Mouse (Mus musculus): ENCODE measurements around the gene Tle2. TPM values are rescaled to one million over a fixed set of nuclear protein-coding genes. Genes with fewer than 3 reads are reported as not detected.

The Tle2 gene
- polyA plus RNA-seq, 1 experiment from 2014 or later: 29.9 TPM

GRCm38 (mm10) chr10:81544296-81545160, 29.8 kb upstream of the Tle2 start:
- TF ChIP-seq CTCF (IDR thresholded peaks at IDR 0.05) (no peak), EP300 (IDR thresholded peaks at IDR 0.05) (no peak)
- Histone ChIP-seq H3K4me2 (replicated peaks; ENCODE audit: low read depth, low read length) (peak overlapping the region; percentile 96), H3K9ac (replicated peaks; ENCODE audit: low read depth) (peak overlapping the region; percentile 82), H3K9me3 (ENCODE audit: low read length) (no peaks in the 10 kb centered on the region), H3K27ac (ENCODE audit: low read length) (peak overlapping the region; percentile 45), H3K4me1 (ENCODE audit: insufficient read depth, low read depth, low read length) (peaks cover 23% of the 10 kb centered on the region; the same call in 1 of the 2 replicates), H3K36me3 (ENCODE audit: insufficient read depth, low read length) (no peaks in the 10 kb centered on the region), H3K4me3 (ENCODE audit: low read depth, low read length) (peak overlapping the region; percentile 82), H3K27me3 (replicated peaks; ENCODE audit: insufficient read depth, low read length) (no peaks in the 10 kb centered on the region)
- under 1% methylated on average over 86 of the region's 93 CpGs for WGBS
- ATAC-seq (peak; percentile 17), DNase-seq (ENCODE audit: low spot score) (no peak)

DNA sequence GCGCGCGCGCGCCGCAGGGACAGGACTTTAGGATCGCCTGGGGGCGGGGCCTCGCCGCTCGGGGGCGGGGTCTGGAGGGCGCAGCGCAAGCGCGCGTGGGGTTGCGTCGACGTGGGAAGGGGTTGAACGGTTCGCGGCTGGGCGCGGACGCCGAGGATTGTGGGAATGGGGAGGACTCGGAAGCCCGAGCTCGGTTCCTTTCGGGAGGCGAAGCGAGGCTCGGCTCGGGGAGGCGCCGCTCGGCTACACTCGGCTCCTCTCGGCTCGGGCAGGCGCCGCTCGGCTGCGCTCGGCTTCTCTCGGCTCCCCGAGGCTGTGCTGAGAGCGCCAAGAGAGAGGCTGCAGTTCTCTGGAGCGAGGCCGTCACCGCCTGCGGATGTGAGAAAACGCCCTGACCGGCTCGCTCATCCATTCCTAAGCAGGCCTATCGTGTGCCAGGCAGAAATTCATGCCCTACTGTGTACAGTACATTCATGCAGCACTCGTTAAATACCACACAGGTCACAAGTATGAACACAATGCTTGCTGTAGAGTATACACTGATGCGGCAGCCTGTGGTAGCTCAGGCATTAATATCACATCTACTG, 29.1 kb upstream of the Tle2 start, which contains the start of gene Gna11:
Gene Gna11 (minus strand): TSS at position 30 of the 587 bp plus-strand sequence.
- peak; percentile 99 for DNase-seq (ENCODE audit: low spot score)
- Histone ChIP-seq H3K9me3 (ENCODE audit: low read length) (no peaks in the 10 kb centered on the region), H3K4me3 (ENCODE audit: low read depth, low read length) (peak within 1 kb of the TSS; percentile 82), H3K27ac (ENCODE audit: low read length) (peak within 1 kb of the TSS; percentile 48), H3K36me3 (ENCODE audit: insufficient read depth, low read length) (no peaks in the 10 kb centered on the region), H3K9ac (replicated peaks; ENCODE audit: low read depth) (peak within 1 kb of the TSS; percentile 82), H3K4me1 (ENCODE audit: insufficient read depth, low read depth, low read length) (peaks cover 23% of the 10 kb centered on the region; the same call in 1 of the 2 replicates), H3K4me2 (replicated peaks; ENCODE audit: low read depth, low read length) (peak within 1 kb of the TSS; percentile 96), H3K27me3 (replicated peaks; ENCODE audit: insufficient read depth, low read length) (no peaks in the 10 kb centered on the region)
- WGBS: under 1% methylated on average over 51 of the region's 59 CpGs
- peak; percentile 97 for ATAC-seq
- TF ChIP-seq EP300 (IDR thresholded peaks at IDR 0.05): no peak
- TF ChIP-seq CTCF (IDR thresholded peaks at IDR 0.05): no peak

DNA sequence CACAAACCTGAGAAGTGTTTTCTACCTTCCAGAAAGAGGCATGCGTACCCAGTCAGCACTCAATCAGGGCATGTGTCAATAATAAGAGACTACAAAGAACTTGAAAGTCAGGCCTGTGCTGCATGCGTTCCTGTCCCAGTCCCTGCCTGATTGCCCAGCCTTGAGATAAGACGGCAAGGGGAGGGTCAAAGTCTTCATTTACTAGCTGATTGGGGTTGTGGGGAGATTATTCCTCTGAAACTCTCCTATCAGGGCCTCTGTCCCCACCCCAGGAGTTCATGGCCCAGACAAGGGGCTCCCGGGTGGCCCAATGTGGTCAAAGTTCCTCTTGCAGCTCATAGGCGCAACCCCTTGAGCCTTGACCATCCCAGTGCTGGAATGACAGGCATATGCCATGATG, 28.0 kb upstream of the Tle2 start:
- Histone ChIP-seq H3K27ac (ENCODE audit: low read length) (peak overlapping the region; percentile 32; the same call in 1 of the 2 replicates), H3K4me1 (ENCODE audit: insufficient read depth, low read depth, low read length) (peaks cover 24% of the 10 kb centered on the region; the same call in 1 of the 2 replicates), H3K27me3 (replicated peaks; ENCODE audit: insufficient read depth, low read length) (no peaks in the 10 kb centered on the region), H3K9me3 (ENCODE audit: low read length) (no peaks in the 10 kb centered on the region), H3K4me3 (ENCODE audit: low read depth, low read length) (no peak overlapping the region), H3K9ac (replicated peaks; ENCODE audit: low read depth) (no peak overlapping the region), H3K4me2 (replicated peaks; ENCODE audit: low read depth, low read length) (no peak overlapping the region), H3K36me3 (ENCODE audit: insufficient read depth, low read length) (no peaks in the 10 kb centered on the region)
- DNase-seq (ENCODE audit: low spot score) (peak; percentile 33), ATAC-seq (no peak)
- TF ChIP-seq CTCF (IDR thresholded peaks at IDR 0.05): no peak
- no peak for TF ChIP-seq EP300 (IDR thresholded peaks at IDR 0.05)
- 59% methylated on average over 5 of the region's 5 CpGs for WGBS

- no peak overlapping the region for H3K4me3 ChIP-seq (ENCODE audit: low read depth, low read length)
- ATAC-seq (no peak), DNase-seq (ENCODE audit: low spot score) (no peak)
- no peak overlapping the region for H3K27ac ChIP-seq (ENCODE audit: low read length)
- WGBS: 90% methylated on average over 13 of the region's 13 CpGs
- H3K4me1 ChIP-seq (ENCODE audit: insufficient read depth, low read depth, low read length): peaks cover 25% of the 10 kb centered on the region; the same call in 1 of the 2 replicates
- H3K27me3 ChIP-seq (replicated peaks; ENCODE audit: insufficient read depth, low read length): no peaks in the 10 kb centered on the region
- TF ChIP-seq EP300 (IDR thresholded peaks at IDR 0.05) (no peak), CTCF (IDR thresholded peaks at IDR 0.05) (no peak)
- no peak overlapping the region for H3K9ac ChIP-seq (replicated peaks; ENCODE audit: low read depth)
- H3K36me3 ChIP-seq (ENCODE audit: insufficient read depth, low read length): no peaks in the 10 kb centered on the region
- no peaks in the 10 kb centered on the region for H3K9me3 ChIP-seq (ENCODE audit: low read length)
- H3K4me2 ChIP-seq (replicated peaks; ENCODE audit: low read depth, low read length): no peak overlapping the region
Observed at GRCm38 (mm10) chr10:81546788-81547571, 27.4 kb upstream of the Tle2 start.

DNA sequence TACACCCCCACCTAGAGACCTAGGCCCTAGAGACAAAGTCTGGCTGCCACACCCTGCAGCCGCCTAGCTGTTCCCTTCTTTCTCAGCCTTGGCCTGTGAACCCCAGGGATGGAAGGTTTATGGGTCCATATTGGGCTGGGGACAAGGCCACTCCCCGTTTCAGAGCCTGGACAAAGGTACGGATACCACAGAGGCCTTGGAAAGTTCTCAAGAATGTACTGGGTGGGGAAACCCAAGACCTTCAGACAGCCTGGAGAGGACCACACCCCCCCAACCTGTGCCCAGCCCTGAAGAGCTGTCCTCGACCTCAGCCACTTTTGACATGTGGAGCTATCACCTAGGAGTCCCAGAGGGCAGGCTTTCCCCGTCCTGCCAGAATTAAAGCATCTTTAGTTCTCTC, 25.4 kb upstream of the Tle2 start:
- H3K27me3 ChIP-seq (replicated peaks; ENCODE audit: insufficient read depth, low read length): no peaks in the 10 kb centered on the region
- WGBS: 49% methylated on average over 5 of the region's 5 CpGs
- DNase-seq (ENCODE audit: low spot score): peak; percentile 52
- H3K4me1 ChIP-seq (ENCODE audit: insufficient read depth, low read depth, low read length): peaks cover 7% of the 10 kb centered on the region
- H3K9me3 ChIP-seq (ENCODE audit: low read length): no peaks in the 10 kb centered on the region
- TF ChIP-seq EP300 (IDR thresholded peaks at IDR 0.05) (no peak), CTCF (IDR thresholded peaks at IDR 0.05) (no peak)
- no peak for ATAC-seq
- no peak overlapping the region for H3K4me3 ChIP-seq (ENCODE audit: low read depth, low read length)
- H3K36me3 ChIP-seq (ENCODE audit: insufficient read depth, low read length): no peaks in the 10 kb centered on the region
- no peak overlapping the region; the same call in 1 of the 2 replicates for H3K27ac ChIP-seq (ENCODE audit: low read length)
- no peak overlapping the region for H3K9ac ChIP-seq (replicated peaks; ENCODE audit: low read depth)
- no peak overlapping the region for H3K4me2 ChIP-seq (replicated peaks; ENCODE audit: low read depth, low read length)

DNA sequence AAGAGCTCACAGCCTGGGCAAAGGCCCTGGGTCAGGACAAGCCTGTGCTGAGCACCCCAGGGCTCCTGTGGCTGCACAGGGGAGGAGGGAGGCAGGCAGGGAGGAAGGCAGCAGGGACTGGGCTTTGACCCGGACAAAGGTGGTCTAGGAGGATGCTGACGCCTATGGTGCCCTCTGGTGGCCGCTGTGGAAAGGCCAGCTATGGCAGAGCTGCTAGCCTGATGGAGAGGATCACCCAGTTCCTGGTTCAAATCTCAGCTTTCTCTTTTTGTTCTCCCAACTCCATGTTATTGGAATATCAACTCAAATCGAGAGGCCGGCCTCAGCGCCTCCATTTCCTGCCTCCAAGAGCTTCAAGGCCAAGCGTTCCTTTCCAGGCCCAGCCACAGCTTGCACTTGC, 24.1 kb upstream of the Tle2 start:
- no peak overlapping the region for H3K4me3 ChIP-seq (ENCODE audit: low read depth, low read length)
- WGBS: 11% methylated on average over 7 of the region's 7 CpGs
- ATAC-seq (no peak), DNase-seq (ENCODE audit: low spot score) (peak; percentile 59)
- H3K4me2 ChIP-seq (replicated peaks; ENCODE audit: low read depth, low read length): no peak overlapping the region
- no peaks in the 10 kb centered on the region for H3K36me3 ChIP-seq (ENCODE audit: insufficient read depth, low read length)
- peaks cover 3% of the 10 kb centered on the region; the same call in 1 of the 2 replicates for H3K4me1 ChIP-seq (ENCODE audit: insufficient read depth, low read depth, low read length)
- H3K9me3 ChIP-seq (ENCODE audit: low read length): no peaks in the 10 kb centered on the region
- no peak for TF ChIP-seq EP300 (IDR thresholded peaks at IDR 0.05)
- peak; percentile 83 for TF ChIP-seq CTCF (IDR thresholded peaks at IDR 0.05)
- H3K9ac ChIP-seq (replicated peaks; ENCODE audit: low read depth): no peak overlapping the region
- H3K27me3 ChIP-seq (replicated peaks; ENCODE audit: insufficient read depth, low read length): no peaks in the 10 kb centered on the region
- H3K27ac ChIP-seq (ENCODE audit: low read length): no peak overlapping the region

All from lung, postnatal 0 days (tissue).